Mouse (Mus musculus) heart, adult 2 months (tissue): ENCODE data around the gene Fgfr2. TPM values are rescaled to one million over a fixed set of nuclear protein-coding genes. Genes with fewer than 3 reads are reported as not detected.

Experiments used
- DNase-seq, 2 experiments: peaks; one replicate each; pipeline ENCODE4 v3.0.0; 2021
- H3K27ac ChIP-seq: fragments of 200-600 bp; 2 replicates; pipeline ENCODE4 v1.8.1; 2022
- H3K27me3 ChIP-seq: fragments of 200-500 bp; 2 replicates; pipeline ENCODE4 v1.6.1; 2012; ENCODE audit warnings: mild to moderate bottlenecking, low read length, inconsistent platforms, mixed read lengths; ENCODE audit not compliant: control insufficient read depth, insufficient read depth
- H3K36me3 ChIP-seq: fragments of 200-500 bp; 2 replicates; pipeline ENCODE4 v1.6.1; 2012; ENCODE audit warnings: low read length, inconsistent platforms; ENCODE audit not compliant: control insufficient read depth, insufficient read depth
- H3K4me1 ChIP-seq: fragments of 200-500 bp; 2 replicates; pipeline ENCODE4 v1.6.1; 2011; ENCODE audit warnings: low read length; ENCODE audit not compliant: control insufficient read depth, insufficient read depth
- H3K4me3 ChIP-seq: fragments of 200-600 bp; 2 replicates; pipeline ENCODE4 v1.8.1; 2022
- H3K79me2 ChIP-seq: fragments of 200-500 bp; replicated peaks from 2 replicates; pipeline ENCODE4 v1.6.1; 2012; ENCODE audit warnings: mild to moderate bottlenecking, inconsistent platforms, low read length, moderate library complexity, mixed read lengths; ENCODE audit not compliant: control insufficient read depth, insufficient read depth
- H3K9ac ChIP-seq: fragments of 200-500 bp; 2 replicates; pipeline ENCODE4 v1.6.1; 2012; ENCODE audit warnings: low read depth, mild to moderate bottlenecking, control low read depth, inconsistent platforms, low read length, mixed read lengths
- CTCF ChIP-seq: fragments of 200-600 bp; IDR thresholded peaks from 2 replicates; pipeline ENCODE4 v1.8.1; 2022; ENCODE audit warnings: antibody characterized with exemption, mild to moderate bottlenecking, moderate library complexity
- EP300 ChIP-seq: fragments of 200-500 bp; IDR thresholded peaks from 2 replicates; pipeline ENCODE4 v1.6.1; 2011; ENCODE audit warnings: low read depth, low read length, control low read depth; ENCODE audit not compliant: insufficient read depth
- POLR2A ChIP-seq: fragments of 200-500 bp; IDR thresholded peaks from 2 replicates; pipeline ENCODE4 v1.6.1; 2011; ENCODE audit warnings: mild to moderate bottlenecking, low read depth, low read length, control low read depth; ENCODE audit not compliant: insufficient read depth
- WGBS: fragments of 180-500 bp; shearing (Covaris S2); methylation state at CpG from one replicate; pipeline ENCODE4 v1.1.7; 2018; 5-methylcytosine and 5-hydroxymethylcytosine counted together
- intact Hi-C: fragments of 180-260 bp; cut with DNase I; formaldehyde crosslinking; loops from one replicate; pipeline ENCODE4 v1.15.1; 2025
- polyA plus RNA-seq: library from polyadenylated mRNA; depleted of rRNA; stranded (reverse); fragments of >200 nt; gene quantifications from 2 replicates; pipeline ENCODE4 v1.2.3, GENCODE M21; 2012
- total RNA-seq, 2 experiments: library from RNA; stranded (reverse); gene quantifications; 2 replicates each; pipeline ENCODE4 v1.2.3; 2021

The Fgfr2 gene
- total and polyA plus RNA-seq, 3 experiments: 1.1 to 2.0 (median 1.3) TPM

GRCm38 (mm10) chr7:130161581-130161980 lies 2961.6 kb downstream of the Fgfr2 start:
- H3K36me3 ChIP-seq: no peaks in the 10 kb centered on the region
- no peak for TF ChIP-seq EP300
- TF ChIP-seq POLR2A: no peak
- no peak for TF ChIP-seq CTCF
- H3K27me3 ChIP-seq: no peaks in the 10 kb centered on the region
- H3K4me1 ChIP-seq: no peaks in the 10 kb centered on the region
- H3K9ac ChIP-seq: no peak overlapping the region
- H3K79me2 ChIP-seq: no peaks in the 10 kb centered on the region
- intact Hi-C loops: no loop called here
- DNase-seq: no peak
- no peak overlapping the region for H3K4me3 ChIP-seq
- H3K27ac ChIP-seq: no peak overlapping the region
- WGBS: 69% methylated on average over 5 of the region's 5 CpGs

GRCm38 (mm10) chr7:130158845-130159244 lies 2964.3 kb downstream of the Fgfr2 start:
- intact Hi-C loops: no loop called here
- WGBS: 79% methylated on average over 3 of the region's 3 CpGs
- no peaks in the 10 kb centered on the region for H3K4me1 ChIP-seq
- no peak for DNase-seq
- no peak overlapping the region for H3K9ac ChIP-seq
- H3K79me2 ChIP-seq: no peaks in the 10 kb centered on the region
- no peak for TF ChIP-seq POLR2A
- TF ChIP-seq CTCF: no peak
- TF ChIP-seq EP300: no peak
- no peaks in the 10 kb centered on the region for H3K27me3 ChIP-seq
- H3K4me3 ChIP-seq: no peak overlapping the region
- no peak overlapping the region for H3K27ac ChIP-seq
- no peaks in the 10 kb centered on the region for H3K36me3 ChIP-seq

GRCm38 (mm10) chr7:130153363-130153969 lies 2969.7 kb downstream of the Fgfr2 start:
- Histone ChIP-seq H3K4me1 (no peaks in the 10 kb centered on the region), H3K79me2 (no peaks in the 10 kb centered on the region)

GRCm38 (mm10) chr7:130148906-130149305 lies 2974.2 kb downstream of the Fgfr2 start:
- no peak overlapping the region for H3K4me3 ChIP-seq
- H3K36me3 ChIP-seq: no peaks in the 10 kb centered on the region
- DNase-seq: no peak
- H3K27ac ChIP-seq: no peak overlapping the region
- H3K9ac ChIP-seq: no peak overlapping the region
- TF ChIP-seq CTCF: no peak
- no peak for TF ChIP-seq EP300
- TF ChIP-seq POLR2A: no peak
- H3K4me1 ChIP-seq: no peaks in the 10 kb centered on the region
- WGBS: 49% methylated on average over 5 of the region's 5 CpGs
- no peaks in the 10 kb centered on the region for H3K27me3 ChIP-seq
- no peaks in the 10 kb centered on the region for H3K79me2 ChIP-seq
- intact Hi-C loops: no loop called here

More at GRCm38 (mm10) chr7:130153363-130153969, 2969.7 kb downstream of the Fgfr2 start:
- 87% methylated on average over 7 of the region's 7 CpGs for WGBS
- H3K9ac ChIP-seq: no peak overlapping the region
- TF ChIP-seq POLR2A: no peak
- TF ChIP-seq CTCF: no peak
- TF ChIP-seq EP300: no peak
- H3K36me3 ChIP-seq: no peaks in the 10 kb centered on the region
- no peak overlapping the region for H3K27ac ChIP-seq
- no peaks in the 10 kb centered on the region for H3K27me3 ChIP-seq
- no peak for DNase-seq
- H3K4me3 ChIP-seq: no peak overlapping the region
- intact Hi-C loops: no loop called here

GRCm38 (mm10) chr7:130147230-130147629 lies 2975.9 kb downstream of the Fgfr2 start:
- DNase-seq: no peak
- Histone ChIP-seq H3K9ac (no peak overlapping the region), H3K4me1 (no peaks in the 10 kb centered on the region), H3K27me3 (no peaks in the 10 kb centered on the region), H3K4me3 (no peak overlapping the region), H3K27ac (no peak overlapping the region), H3K36me3 (no peaks in the 10 kb centered on the region), H3K79me2 (no peaks in the 10 kb centered on the region)
- intact Hi-C loops: no loop called here
- 93% methylated on average over 7 of the region's 7 CpGs for WGBS
- TF ChIP-seq POLR2A (no peak), EP300 (no peak), CTCF (no peak)

- intact Hi-C loops: no loop called here
- H3K4me1 ChIP-seq: no peaks in the 10 kb centered on the region
- TF ChIP-seq CTCF (no peak), EP300 (no peak), POLR2A (no peak)
- H3K27ac ChIP-seq: no peak overlapping the region
- H3K79me2 ChIP-seq: no peaks in the 10 kb centered on the region
- H3K9ac ChIP-seq: no peak overlapping the region
- no peaks in the 10 kb centered on the region for H3K36me3 ChIP-seq
- 88% methylated on average over 4 of the region's 4 CpGs for whole genome bisulfite sequencing
- no peaks in the 10 kb centered on the region for H3K27me3 ChIP-seq
- no peak overlapping the region for H3K4me3 ChIP-seq
- DNase-seq: no peak
Observed at GRCm38 (mm10) chr7:130145211-130145610, 2977.9 kb downstream of the Fgfr2 start.
